Mouse (Mus musculus) hindbrain, embryonic 14.5 days (tissue): ENCODE measurements around the gene Itgb8. TPM values are rescaled to one million over a fixed set of nuclear protein-coding genes. Genes with fewer than 3 reads are reported as not detected.
A peak's percentile ranks its signal among the peaks of the same experiment; 100 is the strongest.

Experiments used
- ATAC-seq: fragments of 200-750 bp; cut with Nextera tagmentation; 2 replicates; pipeline ENCODE4 v1.8.0; 2017; ENCODE audit warnings: moderate number of reproducible peaks, mild to moderate bottlenecking, moderate TSS enrichment, moderate library complexity; ENCODE audit not compliant: low FRiP score
- DNase-seq: peaks from one replicate; pipeline ENCODE4 v3.0.0-alpha.2; 2015; ENCODE audit warnings: low spot score
- H3K27ac ChIP-seq: fragments of 300-500 bp; sonication (generic); 2 replicates; pipeline ENCODE4 v1.5.1; 2014; ENCODE audit warnings: mild to moderate bottlenecking, moderate library complexity
- H3K27me3 ChIP-seq: fragments of 300-500 bp; sonication (generic); 2 replicates; pipeline ENCODE4 v1.6.1; 2014; ENCODE audit warnings: mild to moderate bottlenecking, low read length, mixed read lengths; ENCODE audit not compliant: control insufficient read depth, insufficient read depth
- H3K36me3 ChIP-seq: fragments of 300-500 bp; sonication (generic); replicated peaks from 2 replicates; pipeline ENCODE4 v1.6.1; 2014; ENCODE audit not compliant: control insufficient read depth, insufficient read depth
- H3K4me1 ChIP-seq: fragments of 300-500 bp; sonication (generic); replicated peaks from 2 replicates; pipeline ENCODE4 v1.6.1; 2014; ENCODE audit warnings: antibody characterized with exemption, low read length, mixed read lengths; ENCODE audit not compliant: control insufficient read depth, insufficient read depth
- H3K4me2 ChIP-seq: fragments of 300-500 bp; sonication (generic); replicated peaks from 2 replicates; pipeline ENCODE4 v1.6.1; 2014; ENCODE audit warnings: mild to moderate bottlenecking, moderate library complexity
- H3K4me3 ChIP-seq: fragments of 300-500 bp; sonication (generic); replicated peaks from 2 replicates; pipeline ENCODE4 v1.5.1; 2014; ENCODE audit warnings: mild to moderate bottlenecking, low read length
- H3K9ac ChIP-seq: fragments of 300-500 bp; sonication (generic); 2 replicates; pipeline ENCODE4 v1.6.1; 2014
- H3K9me3 ChIP-seq: fragments of 300-500 bp; sonication (generic); 2 replicates; pipeline ENCODE4 v1.6.1; 2016; ENCODE audit warnings: low read length; ENCODE audit not compliant: control insufficient read depth
- WGBS: fragments of 180-500 bp; shearing (Covaris S2); extraction: QIAGEN DNeasy Blood & Tissue Kit; methylation state at CpG from one replicate; pipeline ENCODE4 v1.1.7; 2014; 5-methylcytosine and 5-hydroxymethylcytosine counted together
- polyA plus RNA-seq: library from polyadenylated mRNA; unstranded; fragments of >200 nt; fragmentation: Nextera tagmentation; extraction: Ambion mirVana; gene quantifications from 2 replicates; pipeline ENCODE4 v1.2.1, GENCODE M21; 2014

Itgb8 gene
- polyA plus RNA-seq, 1 experiment from 2014 or later: 15.1 TPM

GRCm38 (mm10) chr12:119195145-119195544, 43.5 kb downstream of the Itgb8 start:
- no peak for ATAC-seq
- DNase-seq: no peak
- Histone ChIP-seq H3K4me1 (no peaks in the 10 kb centered on the region), H3K36me3 (no peaks in the 10 kb centered on the region), H3K4me3 (no peak overlapping the region), H3K27ac (no peak overlapping the region), H3K9ac (no peak overlapping the region), H3K9me3 (no peaks in the 10 kb centered on the region), H3K27me3 (no peaks in the 10 kb centered on the region), H3K4me2 (no peak overlapping the region)

GRCm38 (mm10) chr12:119189814-119190213, 48.8 kb downstream of the Itgb8 start:
- H3K9ac ChIP-seq: no peak overlapping the region
- DNase-seq: no peak
- H3K4me1 ChIP-seq: no peaks in the 10 kb centered on the region
- ATAC-seq: no peak
- no peak overlapping the region for H3K4me2 ChIP-seq
- no peak overlapping the region for H3K4me3 ChIP-seq
- H3K36me3 ChIP-seq: no peaks in the 10 kb centered on the region
- WGBS: 88% methylated on average over 8 of the region's 8 CpGs
- H3K9me3 ChIP-seq: no peaks in the 10 kb centered on the region
- no peak overlapping the region for H3K27ac ChIP-seq
- H3K27me3 ChIP-seq: no peaks in the 10 kb centered on the region

- 96% methylated on average over 1 of the region's 1 CpGs for WGBS
- Histone ChIP-seq H3K9ac (no peak overlapping the region), H3K27me3 (no peaks in the 10 kb centered on the region), H3K36me3 (no peaks in the 10 kb centered on the region), H3K4me3 (no peak overlapping the region), H3K4me1 (no peaks in the 10 kb centered on the region), H3K27ac (no peak overlapping the region), H3K9me3 (no peaks in the 10 kb centered on the region), H3K4me2 (no peak overlapping the region)
- no peak for ATAC-seq
- DNase-seq: no peak
Observed at GRCm38 (mm10) chr12:119185441-119185840, 53.2 kb downstream of the Itgb8 start.

GRCm38 (mm10) chr12:119182215-119182924, 56.2 kb downstream of the Itgb8 start:
- 92% methylated on average over 2 of the region's 2 CpGs for WGBS
- Histone ChIP-seq H3K27ac (no peak overlapping the region), H3K4me3 (no peak overlapping the region), H3K4me2 (no peak overlapping the region), H3K9me3 (no peaks in the 10 kb centered on the region), H3K9ac (no peak overlapping the region), H3K36me3 (0 out of 2 replicates have a peak, but pooled peaks cover 4% of the 10 kb centered on the region), H3K27me3 (no peaks in the 10 kb centered on the region), H3K4me1 (no peaks in the 10 kb centered on the region)
- DNase-seq (no peak), ATAC-seq (no peak)

- ATAC-seq (no peak), DNase-seq (no peak)
- Histone ChIP-seq H3K4me2 (no peak overlapping the region), H3K9ac (no peak overlapping the region), H3K27ac (no peak overlapping the region), H3K36me3 (peaks cover 10% of the 10 kb centered on the region), H3K27me3 (no peaks in the 10 kb centered on the region), H3K4me3 (no peak overlapping the region), H3K4me1 (no peaks in the 10 kb centered on the region), H3K9me3 (no peaks in the 10 kb centered on the region)
- 82% methylated on average over 2 of the region's 2 CpGs for WGBS
Observed at GRCm38 (mm10) chr12:119176017-119176416, 62.6 kb downstream of the Itgb8 start.

- Histone ChIP-seq H3K27me3 (no peaks in the 10 kb centered on the region), H3K9ac (no peak overlapping the region), H3K4me3 (no peak overlapping the region), H3K36me3 (peaks cover 15% of the 10 kb centered on the region), H3K27ac (no peak overlapping the region), H3K9me3 (no peaks in the 10 kb centered on the region), H3K4me2 (no peak overlapping the region), H3K4me1 (no peaks in the 10 kb centered on the region)
- no peak for ATAC-seq
- WGBS: 88% methylated on average over 4 of the region's 4 CpGs
- no peak for DNase-seq
Observed at GRCm38 (mm10) chr12:119169828-119170539, 68.6 kb downstream of the Itgb8 start.

GRCm38 (mm10) chr12:119169143-119169542, 69.5 kb downstream of the Itgb8 start:
- Histone ChIP-seq H3K4me3 (no peak overlapping the region), H3K4me2 (no peak overlapping the region), H3K27ac (no peak overlapping the region), H3K4me1 (no peaks in the 10 kb centered on the region), H3K9me3 (no peaks in the 10 kb centered on the region), H3K36me3 (peaks cover 15% of the 10 kb centered on the region), H3K9ac (no peak overlapping the region), H3K27me3 (no peaks in the 10 kb centered on the region)
- 37% methylated on average over 3 of the region's 3 CpGs for WGBS
- no peak for ATAC-seq
- no peak for DNase-seq

GRCm38 (mm10) chr12:119165115-119165514, 73.5 kb downstream of the Itgb8 start:
- 96% methylated on average over 2 of the region's 2 CpGs for WGBS
- Histone ChIP-seq H3K4me1 (no peaks in the 10 kb centered on the region), H3K36me3 (peaks cover 21% of the 10 kb centered on the region), H3K9ac (no peak overlapping the region), H3K27ac (no peak overlapping the region), H3K9me3 (no peaks in the 10 kb centered on the region), H3K27me3 (no peaks in the 10 kb centered on the region), H3K4me3 (no peak overlapping the region), H3K4me2 (no peak overlapping the region)
- DNase-seq (no peak), ATAC-seq (no peak)

- H3K4me2 ChIP-seq: no peak overlapping the region
- ATAC-seq: peak; percentile 65; the same call in 1 of the 2 replicates
- H3K4me3 ChIP-seq: no peak overlapping the region
- no peak overlapping the region for H3K27ac ChIP-seq
- H3K36me3 ChIP-seq: peaks cover 21% of the 10 kb centered on the region
- 55% methylated on average over 1 of the region's 1 CpGs for WGBS
- H3K4me1 ChIP-seq: no peaks in the 10 kb centered on the region
- DNase-seq: peak; percentile 47
- H3K9me3 ChIP-seq: no peaks in the 10 kb centered on the region
- H3K9ac ChIP-seq: no peak overlapping the region
- no peaks in the 10 kb centered on the region for H3K27me3 ChIP-seq
Observed at GRCm38 (mm10) chr12:119164672-119165071, 73.9 kb downstream of the Itgb8 start.
